Mouse (Mus musculus) urinary bladder, postnatal 10 days (tissue): Measurements from ENCODE around the gene Bcas3.

ENCODE experiments used
- DNase-seq: peaks from one replicate; pipeline ENCODE4 v3.0.0; 2022; ENCODE audit warnings: low spot score

Gene Bcas3

GRCm38 (mm10) chr11:85672881-85673475, 320.0 kb downstream of the Bcas3 start:
- no peak for DNase-seq

- DNase-seq: no peak
Observed at GRCm38 (mm10) chr11:85675244-85675643, 322.3 kb downstream of the Bcas3 start.

GRCm38 (mm10) chr11:85676357-85677004, 323.5 kb downstream of the Bcas3 start:
- no peak for DNase-seq

- no peak for DNase-seq
Observed at GRCm38 (mm10) chr11:85678666-85679065, 325.7 kb downstream of the Bcas3 start.

DNA sequence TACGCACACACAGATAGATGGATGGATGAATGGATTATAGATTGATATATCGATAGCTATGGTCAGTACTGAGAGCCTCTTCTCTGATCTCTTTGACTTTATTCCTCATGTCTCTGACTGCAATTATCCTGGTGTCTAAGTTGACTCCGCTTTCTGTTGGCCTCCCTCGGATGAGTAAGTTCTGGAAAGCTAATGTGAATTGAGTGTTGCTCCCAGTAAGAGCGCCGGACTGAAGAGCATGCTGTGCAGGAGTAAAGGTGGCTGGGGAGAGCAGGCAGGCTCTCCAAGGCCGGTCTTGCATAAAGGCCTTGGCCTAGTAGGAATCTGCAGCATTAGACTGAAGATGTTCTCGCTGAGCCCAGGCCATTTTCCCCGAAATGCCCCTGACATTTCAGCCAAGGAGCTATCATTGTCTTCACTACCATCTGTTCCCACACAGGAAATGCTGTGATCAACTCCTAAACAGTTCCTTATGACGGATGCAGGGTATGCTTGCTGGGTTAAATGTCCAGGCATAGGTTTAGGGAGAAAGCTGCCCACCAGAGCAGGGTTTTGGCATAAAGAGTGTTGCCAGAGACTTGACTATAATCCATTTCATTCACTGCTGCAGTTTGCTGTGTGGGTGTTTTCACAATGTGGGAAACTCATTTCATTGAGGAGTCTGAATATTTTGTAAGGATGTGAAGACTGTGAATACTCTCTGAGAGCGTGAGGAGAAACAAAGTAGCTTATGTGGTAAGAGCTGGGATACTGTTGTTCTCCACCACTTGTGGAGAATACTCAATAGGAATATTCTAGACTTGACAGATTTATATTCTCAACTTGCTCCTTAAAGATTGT, 328.8 kb downstream of the Bcas3 start:
- DNase-seq: no peak

GRCm38 (mm10) chr11:85684981-85685380, 332.0 kb downstream of the Bcas3 start:
- no peak for DNase-seq

- no peak for DNase-seq
Observed at GRCm38 (mm10) chr11:85687816-85688439, 335.0 kb downstream of the Bcas3 start.

DNA sequence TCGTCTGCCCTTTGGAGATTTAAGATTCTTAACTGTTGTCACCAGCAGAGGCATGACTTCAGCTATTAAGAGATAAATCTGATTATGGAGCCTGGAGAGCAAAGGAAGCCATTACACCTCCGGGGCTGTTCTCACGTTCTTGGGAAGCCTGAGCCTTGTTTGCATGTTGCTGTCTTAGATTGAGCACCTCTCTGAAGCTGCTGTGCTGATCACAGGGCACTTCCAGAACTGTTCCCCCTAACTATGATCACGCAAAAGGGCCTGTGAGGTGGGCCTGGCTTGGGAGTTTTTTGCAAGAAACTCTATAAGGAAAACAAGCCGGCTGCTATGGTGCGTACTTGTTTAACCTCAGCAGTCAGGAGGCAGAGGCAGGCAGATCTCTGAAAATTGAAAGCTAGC, 335.5 kb downstream of the Bcas3 start:
- DNase-seq: no peak

DNA sequence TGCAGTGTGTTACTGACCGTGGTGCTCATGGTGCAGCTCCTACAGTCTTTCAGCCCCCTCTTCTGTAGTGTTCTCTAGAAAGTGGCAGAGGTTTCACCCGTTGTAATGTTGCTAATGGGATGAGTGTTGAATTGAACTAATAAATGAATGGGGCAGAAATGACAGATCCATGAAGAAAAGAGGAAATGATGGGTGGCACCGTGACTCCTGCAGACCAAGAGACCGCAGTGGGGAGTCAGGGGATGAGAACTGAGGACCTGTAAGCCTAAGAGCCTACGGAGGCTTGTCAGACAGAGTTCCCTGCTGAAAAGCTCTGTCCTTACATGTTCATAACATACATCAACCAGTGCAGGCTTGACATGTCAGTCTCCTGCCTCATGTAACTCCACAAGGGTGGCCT, 336.3 kb downstream of the Bcas3 start:
- DNase-seq: no peak

DNA sequence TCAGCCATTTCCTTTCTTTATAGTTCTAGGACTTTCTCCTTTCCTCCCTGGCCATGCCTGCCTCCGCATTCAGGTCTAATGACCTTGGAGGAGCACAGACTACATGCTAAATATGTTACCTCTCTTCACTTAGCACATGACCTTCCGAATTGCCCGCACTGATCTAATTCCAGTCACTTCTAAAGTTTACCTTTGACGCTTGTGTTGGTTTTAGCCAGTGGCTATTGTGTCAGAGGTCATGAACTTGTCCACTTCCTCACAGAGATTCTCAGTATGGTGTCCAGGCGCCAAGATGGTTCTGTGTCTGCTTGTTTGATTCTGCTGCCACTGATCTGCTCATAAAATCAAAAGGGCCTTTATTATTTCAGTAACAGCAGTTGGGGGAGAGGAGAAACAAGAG, 338.3 kb downstream of the Bcas3 start:
- no peak for DNase-seq

- no peak for DNase-seq
Observed at GRCm38 (mm10) chr11:85695614-85696263, 342.8 kb downstream of the Bcas3 start.

DNA sequence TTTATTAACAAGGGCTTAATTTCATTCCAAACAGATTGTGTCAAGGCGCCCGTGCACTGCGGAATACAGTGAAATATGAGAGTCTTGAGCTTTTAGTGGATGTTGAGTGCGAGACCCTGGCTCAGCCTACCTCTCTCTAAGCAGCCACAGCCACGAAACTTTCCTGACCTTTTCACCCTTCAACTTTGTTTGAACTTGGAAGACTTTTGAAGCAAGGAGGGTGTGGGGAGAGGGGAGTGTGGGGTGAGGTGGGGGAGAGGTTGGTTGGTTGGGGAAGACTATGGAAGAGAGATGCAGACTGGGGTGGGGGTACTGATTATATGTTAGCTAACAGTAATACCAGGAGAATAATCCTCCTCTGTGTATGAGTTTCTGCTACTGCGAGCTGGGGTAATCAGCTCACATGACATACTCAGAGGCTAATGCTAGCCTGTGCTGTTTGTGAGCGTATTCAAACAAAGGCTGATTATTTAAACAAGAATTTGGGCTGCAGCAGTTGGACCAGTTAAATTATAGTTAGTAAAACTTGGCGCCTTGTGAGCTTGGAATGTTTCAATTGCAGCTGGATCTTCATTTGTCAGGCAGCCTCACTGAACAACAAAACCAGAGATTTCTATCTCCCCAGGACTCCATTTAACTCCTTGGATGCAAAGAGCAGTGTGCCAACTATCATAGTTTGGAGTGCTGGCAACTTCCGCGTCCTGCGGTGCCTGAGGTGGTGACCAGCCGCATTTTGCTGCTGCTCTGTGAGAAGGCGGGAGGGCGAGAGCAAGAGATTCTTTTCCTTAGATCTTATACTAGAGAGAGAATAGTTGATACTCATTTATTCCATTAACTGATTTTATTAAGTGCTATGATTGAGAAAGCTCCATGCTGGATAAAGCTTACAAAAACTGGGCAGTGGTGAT, 343.8 kb downstream of the Bcas3 start:
- DNase-seq: no peak

- no peak for DNase-seq
Observed at GRCm38 (mm10) chr11:85697468-85697867, 344.5 kb downstream of the Bcas3 start.

- no peak for DNase-seq
Observed at GRCm38 (mm10) chr11:85698242-85698641, 345.3 kb downstream of the Bcas3 start.

- DNase-seq: no peak
Observed at GRCm38 (mm10) chr11:85704062-85704748, 351.2 kb downstream of the Bcas3 start.

DNA sequence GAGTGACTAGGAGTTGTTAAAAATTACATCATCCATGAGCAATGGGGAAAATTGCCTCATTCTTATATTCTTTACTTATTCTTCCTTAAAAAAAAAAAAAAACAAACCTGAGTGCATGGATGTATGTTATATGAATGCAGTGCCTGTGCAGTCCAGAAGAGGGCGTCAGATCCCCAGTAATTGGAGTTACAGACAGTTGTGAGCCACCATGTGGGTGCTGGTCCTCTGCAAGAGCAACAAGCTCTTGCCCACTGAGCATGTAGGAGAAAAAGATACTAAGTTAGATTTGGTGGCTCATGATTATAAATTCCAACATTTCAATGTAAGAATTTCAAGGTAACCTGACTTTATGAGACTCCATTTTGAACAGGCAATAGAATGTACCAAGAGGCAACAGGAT, 353.7 kb downstream of the Bcas3 start:
- DNase-seq: no peak

DNA sequence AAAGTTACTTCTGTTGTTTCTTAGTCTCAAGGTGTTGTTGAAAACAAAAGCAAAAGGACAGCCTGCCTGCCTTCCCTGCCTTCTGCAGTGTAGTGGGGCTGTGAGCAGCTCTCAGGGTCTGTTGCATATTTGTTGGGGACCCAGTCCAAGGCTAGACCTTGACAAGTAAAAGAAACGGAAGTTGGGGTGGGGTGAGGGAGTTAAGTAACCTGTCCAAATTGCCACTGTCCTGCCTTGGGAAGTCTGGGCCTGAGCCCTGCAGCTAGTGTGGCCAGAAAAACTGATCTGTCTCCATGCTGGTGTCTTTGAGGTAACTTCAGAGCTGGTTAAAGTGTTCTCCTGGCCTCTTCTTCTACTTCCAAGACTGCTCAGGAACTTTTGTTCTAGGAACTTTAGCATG, 354.5 kb downstream of the Bcas3 start:
- DNase-seq: no peak

GRCm38 (mm10) chr11:85709147-85709546, 356.2 kb downstream of the Bcas3 start:
- DNase-seq: no peak

DNA sequence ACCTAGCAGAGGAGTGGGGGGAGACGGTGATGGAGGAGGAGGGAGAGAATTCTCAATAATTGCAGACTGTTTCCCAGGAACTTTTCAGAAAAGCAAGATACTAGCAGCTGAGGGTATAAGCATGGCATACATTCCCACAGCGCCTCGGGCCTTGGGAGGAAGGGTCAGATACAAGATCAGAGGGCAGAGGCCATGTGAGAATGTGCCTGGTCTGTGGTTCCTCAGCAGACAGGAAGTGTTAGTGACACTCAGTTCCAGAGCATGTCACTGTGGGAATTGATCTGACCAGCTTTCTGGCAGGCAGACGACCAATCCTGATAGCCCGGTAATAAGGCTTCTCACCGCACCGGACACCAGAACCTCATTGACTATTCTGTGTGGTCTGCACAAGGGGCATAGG, 357.2 kb downstream of the Bcas3 start:
- DNase-seq: no peak

- DNase-seq: no peak
Observed at GRCm38 (mm10) chr11:85712026-85712804, 359.2 kb downstream of the Bcas3 start.
